Mouse (Mus musculus) thymus, postnatal 25 days (tissue): ENCODE measurements around the gene Kpnb1.
"Not testable (repeated sequence)": the region's sequence is repeated elsewhere in the genome, so short reads cannot be mapped to it uniquely, and the experiment has no call there.

Experiments
- DNase-seq: peaks from one replicate; pipeline ENCODE4 v3.0.0; 2022

Gene Kpnb1

GRCm38 (mm10) chr11:97187764-97188642 lies at the start of gene Kpnb1:
Gene Kpnb1, minus strand, starts transcription at chr11:97187881.
- peak; percentile 98 for DNase-seq

- no peak for DNase-seq
Observed at GRCm38 (mm10) chr11:97232436-97232835, 44.8 kb upstream of the Kpnb1 start.

GRCm38 (mm10) chr11:97229396-97229795 lies 41.7 kb upstream of the Kpnb1 start:
- DNase-seq: no peak

- DNase-seq: no peak
Observed at GRCm38 (mm10) chr11:97228985-97229384, 41.3 kb upstream of the Kpnb1 start.

GRCm38 (mm10) chr11:97226131-97226530 lies 38.5 kb upstream of the Kpnb1 start:
- DNase-seq: no peak

- DNase-seq: no peak
Observed at GRCm38 (mm10) chr11:97223485-97223884, 35.8 kb upstream of the Kpnb1 start.

GRCm38 (mm10) chr11:97221611-97222010 lies 33.9 kb upstream of the Kpnb1 start:
- DNase-seq: no peak

- no peak for DNase-seq
Observed at GRCm38 (mm10) chr11:97220211-97220610, 32.5 kb upstream of the Kpnb1 start.

GRCm38 (mm10) chr11:97214411-97214810 lies 26.7 kb upstream of the Kpnb1 start:
- DNase-seq: no peak

GRCm38 (mm10) chr11:97210728-97211400 lies 23.2 kb upstream of the Kpnb1 start:
- no peak for DNase-seq

GRCm38 (mm10) chr11:97207011-97207422 lies 19.3 kb upstream of the Kpnb1 start:
- no peak for DNase-seq

- DNase-seq: no peak
Observed at GRCm38 (mm10) chr11:97199519-97199918, 11.8 kb upstream of the Kpnb1 start.

- peak; percentile 71 for DNase-seq
Observed at GRCm38 (mm10) chr11:97198601-97199000, 10.9 kb upstream of the Kpnb1 start.

GRCm38 (mm10) chr11:97197021-97197420 lies 9.3 kb upstream of the Kpnb1 start:
- DNase-seq: no peak

- no peak for DNase-seq
Observed at GRCm38 (mm10) chr11:97196541-97196940, 8.9 kb upstream of the Kpnb1 start.

- DNase-seq: no peak
Observed at GRCm38 (mm10) chr11:97192621-97192951, 4.9 kb upstream of the Kpnb1 start.

- no peak for DNase-seq
Observed at GRCm38 (mm10) chr11:97191915-97192620, 4.4 kb upstream of the Kpnb1 start.

- no peak for DNase-seq
Observed at GRCm38 (mm10) chr11:97190992-97191391, 3.3 kb upstream of the Kpnb1 start.

GRCm38 (mm10) chr11:97189645-97190044 lies 2.0 kb upstream of the Kpnb1 start:
- not testable (repeated sequence) for DNase-seq

GRCm38 (mm10) chr11:97189231-97189630 lies 1.6 kb upstream of the Kpnb1 start:
- DNase-seq: no peak

- no peak for DNase-seq
Observed at GRCm38 (mm10) chr11:97188643-97188955, 918 bp upstream of the Kpnb1 start.

GRCm38 (mm10) chr11:97186947-97187763 lies 526 bp downstream of the Kpnb1 start:
- peak; percentile 99 for DNase-seq
